9 mouse cellular contexts compared by ENCODE assay signal in genomic region chr1:177684901-177685300, GRCm38 (mm10). TPM values are rescaled to one million over a fixed set of nuclear protein-coding genes. Genes with fewer than 3 reads are reported as not detected.
DNase-seq lines count a peak whose midpoint lies in the region; ATAC-seq lines count a peak whose summit lies in the region.
"Had no signal": no experiment of that assay in that cellular context is flagged by ENCODE, and none has a peak within 500 bp of the region (broad histone marks: within the 10 kb centered on the region; RNA-seq: fewer than 3 reads in every experiment).

No protein-coding gene starts in this region.

- no peaks in the 10 kb centered on the region for H3K9me3 ChIP-seq in heart, embryonic 10.5 days
- no peaks in the 10 kb centered on the region for H3K9me3 ChIP-seq in lung, embryonic 16.5 days (ENCODE audit: control insufficient read depth, low read length)

- H3K4me2 ChIP-seq in lung, embryonic 16.5 days (ENCODE audit: low read depth, low read length): no peak overlapping the region

- H3K4me3 ChIP-seq in heart, embryonic 10.5 days: no peak overlapping the region
- no peak overlapping the region for H3K4me3 ChIP-seq in lung, embryonic 16.5 days (ENCODE audit: low read length)

- no peak overlapping the region for H3K27ac ChIP-seq in heart, embryonic 10.5 days
- no peak overlapping the region for H3K27ac ChIP-seq in lung, embryonic 16.5 days (ENCODE audit: low read length)

- intact Hi-C loops in heart, postnatal 10 days (cut with DNase I): loop anchor here (1.0 to 10.0 kb wide), 4 partner anchors 240 to 808 kb away; partner anchors contain the start of gene Zbtb18

- no peaks in the 10 kb centered on the region for H3K36me3 ChIP-seq in heart, embryonic 10.5 days
- no peaks in the 10 kb centered on the region for H3K36me3 ChIP-seq in lung, embryonic 16.5 days (ENCODE audit: control insufficient read depth, insufficient read depth, low read length)

- 19% methylated on average over 3 of the region's 3 CpGs for WGBS in heart, embryonic 10.5 days
- 9% methylated on average over 3 of the region's 3 CpGs for WGBS in lung, embryonic 16.5 days

- peak; percentile 43 to 69 for DNase-seq in heart, postnatal 10 days
- DNase-seq in heart, embryonic 10.5 days (ENCODE audit: low spot score): no peak
- DNase-seq in 3T3-L1 (ENCODE audit: low read depth, low spot score) (peak; percentile 77), MN1 (ENCODE audit: low spot score) (peak; percentile 73)
- DNase-seq in embryo, embryonic 11 days: peak; percentile 77
- peak; percentile 80 for DNase-seq in retina, postnatal 1 day
- DNase-seq in kidney, postnatal 4 days: no peak

- no peaks in the 10 kb centered on the region for H3K27me3 ChIP-seq in heart, embryonic 10.5 days (ENCODE audit: insufficient read depth, poor library complexity, severe bottlenecking)
- no peaks in the 10 kb centered on the region for H3K27me3 ChIP-seq in lung, embryonic 16.5 days (ENCODE audit: control insufficient read depth, insufficient read depth, low read depth, low read length)

- peak; percentile 61; the same call in 1 of the 2 replicates for ATAC-seq in lung, embryonic 16.5 days (ENCODE audit: low read depth)

- H3K4me1 ChIP-seq in heart, embryonic 10.5 days: no peaks in the 10 kb centered on the region
- H3K4me1 ChIP-seq in lung, embryonic 16.5 days (replicated peaks; ENCODE audit: control insufficient read depth, insufficient read depth, low read length): no peaks in the 10 kb centered on the region

- no peak overlapping the region for H3K9ac ChIP-seq in lung, embryonic 16.5 days (ENCODE audit: low read length)

RNA-seq across cellular contexts. Expression of gene 1700016C15Rik, which starts 44.7 kb away (rescaled TPM):
- not detected for total RNA-seq in heart, postnatal 10 days (2021)
- not detected in 2 replicates for polyA plus RNA-seq in heart, embryonic 10.5 days (2016; fragmentation: Nextera tagmentation; extraction: Ambion mirVana)
- polyA plus RNA-seq in lung, embryonic 16.5 days (2015; fragmentation: Nextera tagmentation; extraction: Ambion mirVana): 0.41 and 1.3 TPM in 2 replicates
- total RNA-seq: adrenal gland, postnatal 36 days had no signal

Comparison
In these comparisons a context has a peak if more than half of its experiments do, and no peak if none do; other contexts are left out.
1. DNase-seq: peak in heart, postnatal 10 days (2 of 2), 3T3-L1 (single experiment), MN1 (single experiment), embryo, embryonic 11 days (single experiment) and retina, postnatal 1 day (single experiment); none in heart, embryonic 10.5 days (single experiment) and kidney, postnatal 4 days (0 of 2).